Mouse (Mus musculus): Measurements from ENCODE around the gene Tmem179b. TPM values are rescaled to one million over a fixed set of nuclear protein-coding genes. Genes with fewer than 3 reads are reported as not detected.
A peak's percentile ranks its signal among the peaks of the same experiment; 100 is the strongest.

Gene Tmem179b
- total and polyA plus RNA-seq, 2 experiments from 2014 or later, result 19.6 to 22.6 TPM

- H3K4me2 ChIP-seq (ENCODE audit: low read depth), result peak overlapping the region; percentile 57
- TF ChIP-seq CTCF (IDR thresholded peaks at IDR 0.05; ENCODE audit: low read depth), result no peak
- no peak overlapping the region for H3K27ac ChIP-seq (ENCODE audit: low read depth, low read length)
- DNase-seq, result no peak
- no peaks in the 10 kb centered on the region for H3K9me3 ChIP-seq (ENCODE audit: low read length)
- H3K4me1 ChIP-seq (ENCODE audit: insufficient read depth), result peaks cover 12% of the 10 kb centered on the region
- no peak for ATAC-seq
- H3K9ac ChIP-seq, result peak overlapping the region; percentile 84; the same call in 1 of the 2 replicates
- H3K36me3 ChIP-seq (ENCODE audit: insufficient read depth), result peaks cover 23% of the 10 kb centered on the region
- WGBS, result 3% methylated on average over 2 of the region's 2 CpGs
- H3K4me3 ChIP-seq (ENCODE audit: low read depth, low read length), result peak overlapping the region; percentile 85
- no peaks in the 10 kb centered on the region for H3K27me3 ChIP-seq (ENCODE audit: insufficient read depth, low read length)
These were observed 49.9 kb downstream of the Tmem179b start for GRCm38 (mm10) chr19:8724392-8724791.

GRCm38 (mm10) chr19:8723574-8724346, 50.5 kb downstream of the Tmem179b start:
- Histone ChIP-seq H3K4me1 (ENCODE audit: insufficient read depth) (peaks cover 12% of the 10 kb centered on the region), H3K4me2 (ENCODE audit: low read depth) (peak overlapping the region; percentile 57), H3K4me3 (ENCODE audit: low read depth, low read length) (peak overlapping the region; percentile 85), H3K9me3 (ENCODE audit: low read length) (no peaks in the 10 kb centered on the region), H3K27ac (ENCODE audit: low read depth, low read length) (peak overlapping the region; percentile 77), H3K27me3 (ENCODE audit: insufficient read depth, low read length) (no peaks in the 10 kb centered on the region), H3K36me3 (ENCODE audit: insufficient read depth) (peaks cover 23% of the 10 kb centered on the region), H3K9ac (peak overlapping the region; percentile 84)
- WGBS, result under 1% methylated on average over 20 of the region's 20 CpGs
- no peak for TF ChIP-seq CTCF (IDR thresholded peaks at IDR 0.05; ENCODE audit: low read depth)
- DNase-seq (peak; percentile 53), ATAC-seq (no peak)

- Histone ChIP-seq H3K4me1 (ENCODE audit: insufficient read depth) (peaks cover 12% of the 10 kb centered on the region), H3K9me3 (ENCODE audit: low read length) (no peaks in the 10 kb centered on the region), H3K27ac (ENCODE audit: low read depth, low read length) (peak within 1 kb of the TSS; percentile 99), H3K4me3 (ENCODE audit: low read depth, low read length) (peak within 1 kb of the TSS; percentile 85), H3K9ac (peak within 1 kb of the TSS; percentile 84), H3K4me2 (ENCODE audit: low read depth) (peak within 1 kb of the TSS; percentile 57), H3K27me3 (ENCODE audit: insufficient read depth, low read length) (no peaks in the 10 kb centered on the region), H3K36me3 (ENCODE audit: insufficient read depth) (peaks cover 23% of the 10 kb centered on the region)
- TF ChIP-seq CTCF (IDR thresholded peaks at IDR 0.05; ENCODE audit: low read depth), result no peak; the same call in 1 of the 2 replicates
- WGBS, result 2% methylated on average over 50 of the region's 50 CpGs
- DNase-seq, result peak; percentile 99
- peak; percentile 98 for ATAC-seq
These were observed 51.2 kb downstream of the Tmem179b start, which contains the start of gene Slc3a2 for GRCm38 (mm10) chr19:8722907-8723573. Slc3a2 (minus strand) TSS chr19:8723369.

GRCm38 (mm10) chr19:8722559-8722906, 51.7 kb downstream of the Tmem179b start:
- no peak for ATAC-seq
- no peak for DNase-seq
- H3K9me3 ChIP-seq (ENCODE audit: low read length), result no peaks in the 10 kb centered on the region

More at GRCm38 (mm10) chr19:8722559-8722906, 51.7 kb downstream of the Tmem179b start:
- Histone ChIP-seq H3K27me3 (ENCODE audit: insufficient read depth, low read length) (no peaks in the 10 kb centered on the region), H3K27ac (ENCODE audit: low read depth, low read length) (peak overlapping the region; percentile 99), H3K4me2 (ENCODE audit: low read depth) (peak overlapping the region; percentile 55), H3K9ac (peak overlapping the region; percentile 84), H3K4me3 (ENCODE audit: low read depth, low read length) (peak overlapping the region; percentile 85), H3K36me3 (ENCODE audit: insufficient read depth) (peaks cover 23% of the 10 kb centered on the region), H3K4me1 (ENCODE audit: insufficient read depth) (peaks cover 12% of the 10 kb centered on the region)
- WGBS, result 2% methylated on average over 5 of the region's 5 CpGs
- no peak for TF ChIP-seq CTCF (IDR thresholded peaks at IDR 0.05; ENCODE audit: low read depth)

Small RNAs within 50 kb of the gene (microRNA-seq; reads per million reads assigned to microRNA genes)
- gene Mir6992, result 0 reads per million in 2 experiments

Other genes with a start within 250 kb of the Tmem179b start
Only the 30 nearest of the 33 such genes appear.
- gene Slc22a6, start 156.4 kb downstream of the Tmem179b start, total RNA-seq (2014; rRNA removed), result 11.5 and 19.0 TPM in 2 replicates
- gene Slc22a6, start 156.4 kb downstream of the Tmem179b start, polyA plus RNA-seq (2015; fragmentation: Nextera tagmentation; extraction: Ambion mirVana), result 13.2 and 15.5 TPM in 2 replicates
- 17.0 and 17.5 TPM in 2 replicates for gene Chrm1, start 110.7 kb downstream of the Tmem179b start, total RNA-seq (2014; rRNA removed)
- 12.4 and 14.9 TPM in 2 replicates for gene Chrm1, start 110.7 kb downstream of the Tmem179b start, polyA plus RNA-seq (2015; fragmentation: Nextera tagmentation; extraction: Ambion mirVana)
- gene Slc3a2, start 51.1 kb downstream of the Tmem179b start, total RNA-seq (2014; rRNA removed), result 107 and 116 TPM in 2 replicates
- gene Slc3a2, start 51.1 kb downstream of the Tmem179b start, polyA plus RNA-seq (2015; fragmentation: Nextera tagmentation; extraction: Ambion mirVana), result 247 and 256 TPM in 2 replicates
- gene Wdr74, start 38.6 kb downstream of the Tmem179b start, total RNA-seq (2014; rRNA removed), result 74.1 and 85.9 TPM in 2 replicates
- 98.7 and 113 TPM in 2 replicates for gene Wdr74, start 38.6 kb downstream of the Tmem179b start, polyA plus RNA-seq (2015; fragmentation: Nextera tagmentation; extraction: Ambion mirVana)
- not detected in 2 replicates for gene 1700092M07Rik, start 33.7 kb downstream of the Tmem179b start, total RNA-seq (2014; rRNA removed)
- 0.65 and 0.67 TPM in 2 replicates for gene 1700092M07Rik, start 33.7 kb downstream of the Tmem179b start, polyA plus RNA-seq (2015; fragmentation: Nextera tagmentation; extraction: Ambion mirVana)
- 130 and 140 TPM in 2 replicates for gene Stx5a, start 33.1 kb downstream of the Tmem179b start, total RNA-seq (2014; rRNA removed)
- 86.4 and 97.6 TPM in 2 replicates for gene Stx5a, start 33.1 kb downstream of the Tmem179b start, polyA plus RNA-seq (2015; fragmentation: Nextera tagmentation; extraction: Ambion mirVana)
- gene Nxf1, start 17.4 kb downstream of the Tmem179b start, total RNA-seq (2014; rRNA removed), result 81.7 and 114 TPM in 2 replicates
- gene Nxf1, start 17.4 kb downstream of the Tmem179b start, polyA plus RNA-seq (2015; fragmentation: Nextera tagmentation; extraction: Ambion mirVana), result 97.1 and 97.9 TPM in 2 replicates
- 236 and 241 TPM in 2 replicates for gene Tmem223, start 3.5 kb downstream of the Tmem179b start, total RNA-seq (2014; rRNA removed)
- gene Tmem223, start 3.5 kb downstream of the Tmem179b start, polyA plus RNA-seq (2015; fragmentation: Nextera tagmentation; extraction: Ambion mirVana), result 269 and 334 TPM in 2 replicates
- gene Taf6l, start 11.9 kb upstream of the Tmem179b start, total RNA-seq (2014; rRNA removed), result 27.2 and 31.7 TPM in 2 replicates
- gene Taf6l, start 11.9 kb upstream of the Tmem179b start, polyA plus RNA-seq (2015; fragmentation: Nextera tagmentation; extraction: Ambion mirVana), result 25.1 and 25.2 TPM in 2 replicates
- 89.3 and 99.3 TPM in 2 replicates for gene Polr2g, start 24.1 kb upstream of the Tmem179b start, total RNA-seq (2014; rRNA removed)
- 193 and 216 TPM in 2 replicates for gene Polr2g, start 24.1 kb upstream of the Tmem179b start, polyA plus RNA-seq (2015; fragmentation: Nextera tagmentation; extraction: Ambion mirVana)
- gene Zbtb3, start 28.1 kb upstream of the Tmem179b start, total RNA-seq (2014; rRNA removed), result 7.0 and 7.3 TPM in 2 replicates
- gene Zbtb3, start 28.1 kb upstream of the Tmem179b start, polyA plus RNA-seq (2015; fragmentation: Nextera tagmentation; extraction: Ambion mirVana), result 4.3 and 5.0 TPM in 2 replicates
- gene Ttc9c, start 44.9 kb upstream of the Tmem179b start, total RNA-seq (2014; rRNA removed), result 71.9 and 72.6 TPM in 2 replicates
- gene Ttc9c, start 44.9 kb upstream of the Tmem179b start, polyA plus RNA-seq (2015; fragmentation: Nextera tagmentation; extraction: Ambion mirVana), result 34.1 and 44.4 TPM in 2 replicates
- gene Hnrnpul2, start 45.5 kb upstream of the Tmem179b start, total RNA-seq (2014; rRNA removed), result 28.2 and 38.3 TPM in 2 replicates
- gene Hnrnpul2, start 45.5 kb upstream of the Tmem179b start, polyA plus RNA-seq (2015; fragmentation: Nextera tagmentation; extraction: Ambion mirVana), result 3.9 and 5.3 TPM in 2 replicates
- gene AC129217.1, start 55.3 kb upstream of the Tmem179b start, total RNA-seq (2014; rRNA removed), result not detected in 2 replicates
- not detected in 2 replicates for gene AC129217.1, start 55.3 kb upstream of the Tmem179b start, polyA plus RNA-seq (2015; fragmentation: Nextera tagmentation; extraction: Ambion mirVana)
- 81.5 and 91.5 TPM in 2 replicates for gene Bscl2, start 63.0 kb upstream of the Tmem179b start, total RNA-seq (2014; rRNA removed)
- gene Bscl2, start 63.0 kb upstream of the Tmem179b start, polyA plus RNA-seq (2015; fragmentation: Nextera tagmentation; extraction: Ambion mirVana), result 78.9 and 88.9 TPM in 2 replicates
- gene Gng3, start 64.7 kb upstream of the Tmem179b start, total RNA-seq (2014; rRNA removed), result 68.0 and 78.5 TPM in 2 replicates
- gene Gng3, start 64.7 kb upstream of the Tmem179b start, polyA plus RNA-seq (2015; fragmentation: Nextera tagmentation; extraction: Ambion mirVana), result 594 and 622 TPM in 2 replicates
- 1.5 and 2.6 TPM in 2 replicates for gene Lrrn4cl, start 76.3 kb upstream of the Tmem179b start, total RNA-seq (2014; rRNA removed)
- gene Lrrn4cl, start 76.3 kb upstream of the Tmem179b start, polyA plus RNA-seq (2015; fragmentation: Nextera tagmentation; extraction: Ambion mirVana), result 0.58 and 0.88 TPM in 2 replicates
- gene Ubxn1, start 97.0 kb upstream of the Tmem179b start, total RNA-seq (2014; rRNA removed), result 108 and 126 TPM in 2 replicates
- gene Ubxn1, start 97.0 kb upstream of the Tmem179b start, polyA plus RNA-seq (2015; fragmentation: Nextera tagmentation; extraction: Ambion mirVana), result 168 and 185 TPM in 2 replicates
- 14.2 and 36.1 TPM in 2 replicates for gene Uqcc3, start 106.5 kb upstream of the Tmem179b start, total RNA-seq (2014; rRNA removed)
- 59.1 TPM in 2 replicates for gene Uqcc3, start 106.5 kb upstream of the Tmem179b start, polyA plus RNA-seq (2015; fragmentation: Nextera tagmentation; extraction: Ambion mirVana)
- 5.0 and 7.2 TPM in 2 replicates for gene Lbhd1, start 109.3 kb upstream of the Tmem179b start, total RNA-seq (2014; rRNA removed)
- 30.3 and 36.5 TPM in 2 replicates for gene Lbhd1, start 109.3 kb upstream of the Tmem179b start, polyA plus RNA-seq (2015; fragmentation: Nextera tagmentation; extraction: Ambion mirVana)
- not detected in 2 replicates for gene Gm49403, start 109.5 kb upstream of the Tmem179b start, total RNA-seq (2014; rRNA removed)
- gene Gm49403, start 109.5 kb upstream of the Tmem179b start, polyA plus RNA-seq (2015; fragmentation: Nextera tagmentation; extraction: Ambion mirVana), result not detected in 2 replicates
- gene 1810009A15Rik, start 114.4 kb upstream of the Tmem179b start, total RNA-seq (2014; rRNA removed), result 26.0 and 37.5 TPM in 2 replicates
- 31.9 and 45.7 TPM in 2 replicates for gene 1810009A15Rik, start 114.4 kb upstream of the Tmem179b start, polyA plus RNA-seq (2015; fragmentation: Nextera tagmentation; extraction: Ambion mirVana)
- 0.95 TPM in 1 of 2 replicates, not detected in the other for gene Gm49416, start 114.5 kb upstream of the Tmem179b start, total RNA-seq (2014; rRNA removed)
- gene Gm49416, start 114.5 kb upstream of the Tmem179b start, polyA plus RNA-seq (2015; fragmentation: Nextera tagmentation; extraction: Ambion mirVana), result 1.4 TPM in 1 of 2 replicates, not detected in the other
- 26.1 and 29.9 TPM in 2 replicates for gene Ints5, start 118.5 kb upstream of the Tmem179b start, total RNA-seq (2014; rRNA removed)
- 23.6 and 26.8 TPM in 2 replicates for gene Ints5, start 118.5 kb upstream of the Tmem179b start, polyA plus RNA-seq (2015; fragmentation: Nextera tagmentation; extraction: Ambion mirVana)
- gene Ganab, start 123.6 kb upstream of the Tmem179b start, total RNA-seq (2014; rRNA removed), result 67.7 and 96.7 TPM in 2 replicates
- 47.0 and 54.0 TPM in 2 replicates for gene Ganab, start 123.6 kb upstream of the Tmem179b start, polyA plus RNA-seq (2015; fragmentation: Nextera tagmentation; extraction: Ambion mirVana)
- gene B3gat3, start 145.9 kb upstream of the Tmem179b start, total RNA-seq (2014; rRNA removed), result 99.6 and 120 TPM in 2 replicates
- gene B3gat3, start 145.9 kb upstream of the Tmem179b start, polyA plus RNA-seq (2015; fragmentation: Nextera tagmentation; extraction: Ambion mirVana), result 89.3 and 94.0 TPM in 2 replicates
- 2.3 and 3.5 TPM in 2 replicates for gene Rom1, start 154.9 kb upstream of the Tmem179b start, total RNA-seq (2014; rRNA removed)
- gene Rom1, start 154.9 kb upstream of the Tmem179b start, polyA plus RNA-seq (2015; fragmentation: Nextera tagmentation; extraction: Ambion mirVana), result 2.4 and 3.3 TPM in 2 replicates
- 5.1 and 7.3 TPM in 2 replicates for gene Eml3, start 155.1 kb upstream of the Tmem179b start, total RNA-seq (2014; rRNA removed)
- 7.5 and 8.1 TPM in 2 replicates for gene Eml3, start 155.1 kb upstream of the Tmem179b start, polyA plus RNA-seq (2015; fragmentation: Nextera tagmentation; extraction: Ambion mirVana)
- 71.2 and 86.4 TPM in 2 replicates for gene Mta2, start 167.4 kb upstream of the Tmem179b start, total RNA-seq (2014; rRNA removed)
- gene Mta2, start 167.4 kb upstream of the Tmem179b start, polyA plus RNA-seq (2015; fragmentation: Nextera tagmentation; extraction: Ambion mirVana), result 87.8 and 91.3 TPM in 2 replicates
- gene Tut1, start 179.4 kb upstream of the Tmem179b start, total RNA-seq (2014; rRNA removed), result 20.8 and 24.5 TPM in 2 replicates
- 14.8 and 17.6 TPM in 2 replicates for gene Tut1, start 179.4 kb upstream of the Tmem179b start, polyA plus RNA-seq (2015; fragmentation: Nextera tagmentation; extraction: Ambion mirVana)